Mouse (Mus musculus): Measurements from ENCODE around the gene Ugt2a1. TPM values are rescaled to one million over a fixed set of nuclear protein-coding genes. Genes with fewer than 3 reads are reported as not detected.

Ugt2a1 gene
- total and polyA plus RNA-seq, 2 experiments from 2014 or later, result 0.43 TPM; not detected in 1

Other genes starting within 250 kb of the Ugt2a1 start
- gene Ugt2b37, start 236.1 kb downstream of the Ugt2a1 start, total RNA-seq (2014; rRNA removed), result not detected in 2 replicates
- gene Ugt2b37, start 236.1 kb downstream of the Ugt2a1 start, polyA plus RNA-seq (2015; fragmentation: Nextera tagmentation; extraction: Ambion mirVana), result not detected in 2 replicates
- gene Ugt2a3, start 153.7 kb downstream of the Ugt2a1 start, total RNA-seq (2014; rRNA removed), result not detected in 2 replicates
- not detected in 2 replicates for gene Ugt2a3, start 153.7 kb downstream of the Ugt2a1 start, polyA plus RNA-seq (2015; fragmentation: Nextera tagmentation; extraction: Ambion mirVana)
- gene Ugt2b38, start 66.7 kb downstream of the Ugt2a1 start, total RNA-seq (2014; rRNA removed), result not detected in 2 replicates
- gene Ugt2b38, start 66.7 kb downstream of the Ugt2a1 start, polyA plus RNA-seq (2015; fragmentation: Nextera tagmentation; extraction: Ambion mirVana), result not detected in 2 replicates
- 0.22 TPM in 1 of 2 replicates, not detected in the other for gene Ugt2a2, start 8.6 kb downstream of the Ugt2a1 start, total RNA-seq (2014; rRNA removed)
- gene Ugt2a2, start 8.6 kb downstream of the Ugt2a1 start, polyA plus RNA-seq (2015; fragmentation: Nextera tagmentation; extraction: Ambion mirVana), result 0.33 TPM in 1 of 2 replicates, not detected in the other
- gene Gm43638, start 4.1 kb downstream of the Ugt2a1 start, total RNA-seq (2014; rRNA removed), result 0.19 TPM in 1 of 2 replicates, not detected in the other
- not detected in 2 replicates for gene Gm43638, start 4.1 kb downstream of the Ugt2a1 start, polyA plus RNA-seq (2015; fragmentation: Nextera tagmentation; extraction: Ambion mirVana)
- not detected in 2 replicates for gene Sult1b1, start 47.3 kb upstream of the Ugt2a1 start, total RNA-seq (2014; rRNA removed)
- gene Sult1b1, start 47.3 kb upstream of the Ugt2a1 start, polyA plus RNA-seq (2015; fragmentation: Nextera tagmentation; extraction: Ambion mirVana), result not detected in 2 replicates
- gene Sult1d1, start 78.2 kb upstream of the Ugt2a1 start, total RNA-seq (2014; rRNA removed), result not detected in 2 replicates
- gene Sult1d1, start 78.2 kb upstream of the Ugt2a1 start, polyA plus RNA-seq (2015; fragmentation: Nextera tagmentation; extraction: Ambion mirVana), result 0.10 TPM in 1 of 2 replicates, not detected in the other
- gene Sult1e1, start 100.7 kb upstream of the Ugt2a1 start, total RNA-seq (2014; rRNA removed), result not detected in 2 replicates
- gene Sult1e1, start 100.7 kb upstream of the Ugt2a1 start, polyA plus RNA-seq (2015; fragmentation: Nextera tagmentation; extraction: Ambion mirVana), result 0.16 TPM in 1 of 2 replicates, not detected in the other
- gene Csn1s1, start 175.3 kb upstream of the Ugt2a1 start, total RNA-seq (2014; rRNA removed), result 1.8 TPM in 1 of 2 replicates, not detected in the other
- 0.39 and 0.47 TPM in 2 replicates for gene Csn1s1, start 175.3 kb upstream of the Ugt2a1 start, polyA plus RNA-seq (2015; fragmentation: Nextera tagmentation; extraction: Ambion mirVana)
- gene Csn2, start 208.8 kb upstream of the Ugt2a1 start, total RNA-seq (2014; rRNA removed), result not detected in 2 replicates
- not detected in 2 replicates for gene Csn2, start 208.8 kb upstream of the Ugt2a1 start, polyA plus RNA-seq (2015; fragmentation: Nextera tagmentation; extraction: Ambion mirVana)

Data from midbrain, postnatal 0 days (tissue).